Mouse (Mus musculus) heart, embryonic 11.5 days (tissue): ENCODE measurements at regions not wholly inside any gene's neighbourhood (a gene's known extent, or its start where the extent isn't known, plus 50 kb on each side); places are given as distances from the start of the nearest gene placed in this dataset.

Experiments
- ATAC-seq: fragments of 200-750 bp; cut with Nextera tagmentation; replicated peaks from 2 replicates; pipeline ENCODE4 v1.8.0; 2017; ENCODE audit warnings: moderate library complexity; ENCODE audit not compliant: insufficient number of reproducible peaks, low FRiP score, low TSS enrichment
- H3K27ac ChIP-seq: fragments of 300-500 bp; sonication (generic); 2 replicates; pipeline ENCODE4 v1.5.1; 2014; ENCODE audit warnings: mild to moderate bottlenecking, low read depth, low read length
- H3K27me3 ChIP-seq: fragments of 300-500 bp; sonication (generic); 2 replicates; pipeline ENCODE4 v1.6.1; 2014; ENCODE audit warnings: mild to moderate bottlenecking, low read length, mixed read lengths; ENCODE audit not compliant: control insufficient read depth, insufficient read depth
- H3K36me3 ChIP-seq: fragments of 300-500 bp; sonication (generic); 2 replicates; pipeline ENCODE4 v1.6.1; 2014; ENCODE audit warnings: mild to moderate bottlenecking, low read length, moderate library complexity, mixed read lengths; ENCODE audit not compliant: control insufficient read depth, insufficient read depth
- H3K4me1 ChIP-seq: fragments of 300-500 bp; sonication (generic); 2 replicates; pipeline ENCODE4 v1.6.1; 2014; ENCODE audit warnings: low read length; ENCODE audit not compliant: control insufficient read depth, insufficient read depth
- H3K4me2 ChIP-seq: fragments of 300-500 bp; sonication (generic); 2 replicates; pipeline ENCODE4 v1.6.1; 2014; ENCODE audit warnings: mild to moderate bottlenecking, moderate library complexity
- H3K4me3 ChIP-seq: fragments of 300-500 bp; sonication (generic); 2 replicates; pipeline ENCODE4 v1.5.1; 2014; ENCODE audit warnings: low read depth, low read length
- H3K9ac ChIP-seq: fragments of 300-500 bp; sonication (generic); 2 replicates; pipeline ENCODE4 v1.6.1; 2014; ENCODE audit warnings: mild to moderate bottlenecking, low read depth, low read length, moderate library complexity
- H3K9me3 ChIP-seq: fragments of 300-500 bp; sonication (generic); replicated peaks from 2 replicates; pipeline ENCODE4 v1.6.1; 2016; ENCODE audit warnings: low read length; ENCODE audit not compliant: control insufficient read depth
- WGBS: fragments of 180-500 bp; shearing (Covaris S2); extraction: QIAGEN DNeasy Blood & Tissue Kit; methylation state at CpG from one replicate; pipeline ENCODE4 v1.1.7; 2014; ENCODE audit not compliant: insufficient replicate concordance; 5-methylcytosine and 5-hydroxymethylcytosine counted together

- no peaks in the 10 kb centered on the region for H3K4me1 ChIP-seq
- no peaks in the 10 kb centered on the region for H3K27me3 ChIP-seq
- H3K4me3 ChIP-seq: no peak overlapping the region
- ATAC-seq: no peak
- H3K27ac ChIP-seq: no peak overlapping the region
- H3K4me2 ChIP-seq: no peak overlapping the region
- H3K36me3 ChIP-seq: no peaks in the 10 kb centered on the region
- no peak overlapping the region for H3K9ac ChIP-seq
- WGBS: 40% methylated on average over 1 of the region's 1 CpGs
- H3K9me3 ChIP-seq: no peaks in the 10 kb centered on the region
These were observed 85.9 kb downstream of the Osr1 start for GRCm38 (mm10) chr12:9655794-9656193.

GRCm38 (mm10) chr12:9656324-9656723, 86.4 kb downstream of the Osr1 start:
- Histone ChIP-seq H3K27ac (no peak overlapping the region), H3K4me1 (no peaks in the 10 kb centered on the region), H3K36me3 (no peaks in the 10 kb centered on the region), H3K27me3 (no peaks in the 10 kb centered on the region), H3K9me3 (no peaks in the 10 kb centered on the region), H3K4me3 (no peak overlapping the region), H3K9ac (no peak overlapping the region), H3K4me2 (no peak overlapping the region)
- ATAC-seq: no peak
- 55% methylated on average over 3 of the region's 3 CpGs for WGBS

GRCm38 (mm10) chr12:9657199-9657766, 87.4 kb downstream of the Osr1 start:
- H3K27ac ChIP-seq: no peak overlapping the region
- no peaks in the 10 kb centered on the region for H3K36me3 ChIP-seq
- no peak for ATAC-seq
- no peaks in the 10 kb centered on the region for H3K27me3 ChIP-seq
- H3K4me1 ChIP-seq: no peaks in the 10 kb centered on the region
- no peaks in the 10 kb centered on the region for H3K9me3 ChIP-seq
- WGBS: 22% methylated on average over 8 of the region's 8 CpGs
- no peak overlapping the region for H3K9ac ChIP-seq
- H3K4me3 ChIP-seq: no peak overlapping the region
- H3K4me2 ChIP-seq: 0 out of 2 replicates have a peak overlapping the region, but pooled peaks have one; percentile 11

- H3K9ac ChIP-seq: no peak overlapping the region
- no peak overlapping the region for H3K27ac ChIP-seq
- no peaks in the 10 kb centered on the region for H3K4me1 ChIP-seq
- no peak for ATAC-seq
- H3K4me2 ChIP-seq: 0 out of 2 replicates have a peak overlapping the region, but pooled peaks have one; percentile 11
- H3K9me3 ChIP-seq: no peaks in the 10 kb centered on the region
- no peak overlapping the region for H3K4me3 ChIP-seq
- H3K36me3 ChIP-seq: no peaks in the 10 kb centered on the region
- 43% methylated on average over 8 of the region's 8 CpGs for WGBS
- no peaks in the 10 kb centered on the region for H3K27me3 ChIP-seq
These were observed 87.9 kb downstream of the Osr1 start for GRCm38 (mm10) chr12:9657793-9658192.

- 32% methylated on average over 1 of the region's 1 CpGs for WGBS
These were observed 90.4 kb downstream of the Osr1 start for GRCm38 (mm10) chr12:9660299-9660698.

GRCm38 (mm10) chr12:9688776-9689175, 118.9 kb downstream of the Osr1 start:
- Histone ChIP-seq H3K4me2 (no peak overlapping the region), H3K4me3 (no peak overlapping the region), H3K27ac (no peak overlapping the region), H3K4me1 (no peaks in the 10 kb centered on the region), H3K9ac (no peak overlapping the region), H3K36me3 (no peaks in the 10 kb centered on the region), H3K9me3 (no peaks in the 10 kb centered on the region), H3K27me3 (no peaks in the 10 kb centered on the region)
- no peak for ATAC-seq

More at GRCm38 (mm10) chr12:9660299-9660698, 90.4 kb downstream of the Osr1 start:
- Histone ChIP-seq H3K4me1 (no peaks in the 10 kb centered on the region), H3K9ac (no peak overlapping the region), H3K4me3 (no peak overlapping the region), H3K27me3 (no peaks in the 10 kb centered on the region), H3K9me3 (no peaks in the 10 kb centered on the region), H3K4me2 (no peak overlapping the region), H3K27ac (no peak overlapping the region), H3K36me3 (no peaks in the 10 kb centered on the region)
- no peak for ATAC-seq

- Histone ChIP-seq H3K9me3 (no peaks in the 10 kb centered on the region), H3K27me3 (no peaks in the 10 kb centered on the region), H3K4me3 (no peak overlapping the region), H3K4me1 (no peaks in the 10 kb centered on the region), H3K9ac (no peak overlapping the region), H3K27ac (no peak overlapping the region), H3K4me2 (no peak overlapping the region), H3K36me3 (no peaks in the 10 kb centered on the region)
- no peak for ATAC-seq
- WGBS: 72% methylated on average over 4 of the region's 4 CpGs
These were observed 119.6 kb downstream of the Osr1 start for GRCm38 (mm10) chr12:9689541-9689940.

- WGBS: 65% methylated on average over 1 of the region's 1 CpGs
- no peak for ATAC-seq
- Histone ChIP-seq H3K27ac (no peak overlapping the region), H3K4me2 (no peak overlapping the region), H3K36me3 (no peaks in the 10 kb centered on the region), H3K4me3 (no peak overlapping the region), H3K9me3 (no peaks in the 10 kb centered on the region), H3K9ac (no peak overlapping the region), H3K4me1 (no peaks in the 10 kb centered on the region), H3K27me3 (no peaks in the 10 kb centered on the region)
These were observed 163.0 kb downstream of the Osr1 start for GRCm38 (mm10) chr12:9732921-9733320.

GRCm38 (mm10) chr12:9744709-9745395, 174.9 kb downstream of the Osr1 start:
- H3K4me3 ChIP-seq: no peak overlapping the region
- H3K4me1 ChIP-seq: 0 out of 2 replicates have a peak, but pooled peaks cover 2% of the 10 kb centered on the region
- no peaks in the 10 kb centered on the region for H3K9me3 ChIP-seq
- no peaks in the 10 kb centered on the region for H3K36me3 ChIP-seq
- no peak for ATAC-seq
- H3K9ac ChIP-seq: no peak overlapping the region
- H3K27me3 ChIP-seq: no peaks in the 10 kb centered on the region
- no peak overlapping the region for H3K4me2 ChIP-seq
- 55% methylated on average over 6 of the region's 6 CpGs for WGBS
- H3K27ac ChIP-seq: no peak overlapping the region
